Mouse (Mus musculus): ENCODE measurements around the gene Vps4a.
"Not testable (repeated sequence)": the region's sequence is repeated elsewhere in the genome, so short reads cannot be mapped to it uniquely, and the experiment has no call there.

The Vps4a gene

DNA sequence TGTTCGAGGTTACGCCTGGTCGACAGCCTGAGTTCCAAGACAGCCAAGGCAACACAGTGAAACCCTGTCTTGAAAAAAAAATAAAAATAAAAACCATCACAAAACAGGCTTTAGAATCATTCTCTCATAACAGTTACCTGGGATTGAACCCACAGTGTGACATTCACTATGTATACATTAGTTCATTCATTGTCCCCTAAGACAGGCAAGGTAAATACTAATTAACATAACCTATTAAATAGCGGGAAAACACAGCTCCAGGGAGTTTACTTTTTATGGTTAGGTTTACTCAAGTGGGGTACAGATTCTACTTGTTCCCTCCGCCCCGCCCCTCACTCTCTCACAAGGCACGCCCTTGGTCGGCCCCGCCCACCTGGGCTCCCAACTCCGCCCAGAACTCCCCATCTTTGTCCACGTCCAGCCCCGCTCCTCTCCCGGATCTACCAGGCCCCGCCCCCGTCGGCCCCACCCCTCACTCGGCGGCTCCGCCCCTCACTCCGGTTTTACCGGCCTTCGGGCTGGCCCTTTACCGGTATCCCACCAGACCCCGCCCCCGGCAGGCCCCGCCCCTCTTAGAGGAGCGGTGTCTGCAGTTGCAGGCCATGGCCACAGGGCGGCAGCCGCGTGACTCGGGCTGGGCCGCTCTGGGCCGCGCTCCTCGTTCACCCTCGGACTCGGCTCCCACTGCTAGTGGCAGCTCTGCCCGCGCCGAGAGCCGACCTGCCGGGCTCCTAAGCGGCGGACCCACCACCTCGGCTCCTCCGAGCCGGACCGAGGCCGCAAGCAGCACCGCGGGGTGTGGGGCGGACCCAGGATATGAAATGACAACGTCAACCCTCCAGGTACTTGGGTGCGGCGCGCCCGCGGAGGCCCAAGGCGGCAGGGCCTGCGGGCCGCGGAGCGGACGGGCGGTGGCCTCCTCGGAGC, at the start of gene Vps4a:
Gene Vps4a, plus strand, starts transcription at position 573 of the 927 bp plus-strand sequence.
- DNase-seq, result peak; percentile 98

DNA sequence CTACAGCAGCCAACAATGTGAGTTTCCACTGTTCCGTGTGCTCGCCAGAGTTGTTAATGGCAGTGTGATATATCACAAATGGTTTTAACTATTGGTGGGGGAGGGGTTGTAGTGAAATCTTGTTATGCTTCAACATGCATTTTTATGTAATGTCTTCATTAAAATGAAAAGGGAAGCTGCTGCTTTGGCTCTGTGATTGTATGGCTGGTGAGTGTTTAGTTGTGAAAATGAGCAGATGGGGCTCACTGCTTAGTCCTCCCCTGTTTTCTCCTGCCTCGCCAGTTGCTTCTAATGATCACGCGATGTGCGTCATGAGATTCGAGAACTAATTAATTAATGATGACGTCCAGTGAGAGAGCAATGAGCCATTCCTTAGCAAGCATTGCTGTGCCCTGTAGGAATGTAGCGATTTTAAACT, 45.6 kb upstream of the Vps4a start:
- DNase-seq, result no peak

DNA sequence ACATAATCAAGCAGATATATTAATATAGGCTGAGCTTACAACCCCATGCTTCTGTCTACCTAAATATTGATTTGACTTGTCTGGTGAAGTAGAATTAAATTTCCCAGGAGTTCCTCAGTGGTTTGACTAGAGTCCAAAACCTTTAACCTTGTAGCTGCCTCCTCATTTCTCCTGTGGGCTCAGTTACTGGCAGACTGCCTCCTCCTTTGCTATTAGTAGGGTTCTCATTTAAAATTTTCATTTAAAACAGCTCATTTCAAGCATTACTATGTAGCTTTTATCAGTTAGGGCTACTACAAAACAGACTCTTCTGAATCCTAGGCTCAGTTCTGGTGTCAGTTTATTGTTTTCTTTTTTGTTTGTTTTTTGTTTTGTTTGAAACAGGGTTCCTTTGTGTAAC, 45.1 kb upstream of the Vps4a start:
- no peak for DNase-seq

- no peak for DNase-seq
Observed at GRCm38 (mm10) chr8:106987557-106987956, 43.5 kb upstream of the Vps4a start.

GRCm38 (mm10) chr8:106991393-106991792, 39.6 kb upstream of the Vps4a start:
- no peak for DNase-seq

DNA sequence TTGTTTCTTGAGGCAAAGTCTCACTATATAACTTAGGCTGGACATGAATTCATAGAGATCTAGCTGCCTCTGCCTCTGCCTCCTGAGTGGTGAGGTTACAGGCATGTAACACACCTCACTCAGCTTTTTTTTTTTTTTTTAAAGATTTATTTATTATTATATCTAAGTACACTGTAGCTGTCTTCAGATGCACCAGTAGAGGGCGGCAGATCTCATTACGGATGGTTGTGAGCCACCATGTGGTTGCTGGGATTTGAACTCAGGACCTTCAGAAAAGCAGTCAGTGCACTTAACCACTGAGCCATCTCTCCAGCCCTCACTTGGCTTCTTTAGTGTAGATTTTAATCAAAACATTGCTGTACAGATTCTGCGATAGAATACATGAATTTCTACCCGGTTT, 34.7 kb upstream of the Vps4a start:
- DNase-seq, result peak; percentile 20

DNA sequence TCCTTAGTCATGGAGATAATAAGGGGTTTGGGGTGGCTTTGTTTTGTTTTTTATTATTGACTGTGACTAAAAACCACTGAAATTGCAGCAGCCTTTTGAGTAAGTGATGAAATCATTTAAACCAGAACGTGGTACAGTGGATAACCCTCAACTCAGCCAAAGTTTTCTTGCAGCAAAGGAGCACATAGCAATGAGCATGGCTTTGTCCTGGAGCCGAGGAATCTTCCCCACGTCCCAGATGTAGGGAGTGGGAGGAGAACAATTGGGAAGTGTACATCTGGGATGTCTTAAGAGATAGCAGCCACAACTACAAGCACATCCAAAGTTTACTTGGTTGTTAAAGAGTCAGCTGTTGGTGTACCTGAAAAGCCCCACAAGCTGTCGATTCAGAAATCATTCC, 33.6 kb upstream of the Vps4a start:
- DNase-seq, result no peak

DNA sequence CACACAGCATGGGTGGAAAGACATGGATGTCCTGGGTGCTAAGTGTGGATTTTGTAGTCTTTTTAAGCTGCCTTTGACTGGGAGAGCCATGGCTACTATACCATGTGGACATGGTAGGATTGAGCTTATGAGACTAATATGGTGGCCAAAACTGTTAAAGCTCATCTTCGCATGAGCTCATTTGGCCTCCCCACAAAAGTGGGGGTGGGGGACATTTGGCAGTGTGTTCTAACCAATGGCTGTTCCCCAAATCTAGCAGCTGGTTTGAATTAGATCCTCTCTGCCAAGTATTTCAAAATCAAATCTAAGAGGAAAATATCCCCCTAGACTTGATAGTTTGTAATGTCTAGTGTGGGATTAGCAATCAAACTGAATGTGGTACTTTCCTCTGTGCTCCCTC, 32.0 kb upstream of the Vps4a start:
- no peak for DNase-seq

GRCm38 (mm10) chr8:107002532-107002931, 28.5 kb upstream of the Vps4a start:
- peak; percentile 95 for DNase-seq

DNA sequence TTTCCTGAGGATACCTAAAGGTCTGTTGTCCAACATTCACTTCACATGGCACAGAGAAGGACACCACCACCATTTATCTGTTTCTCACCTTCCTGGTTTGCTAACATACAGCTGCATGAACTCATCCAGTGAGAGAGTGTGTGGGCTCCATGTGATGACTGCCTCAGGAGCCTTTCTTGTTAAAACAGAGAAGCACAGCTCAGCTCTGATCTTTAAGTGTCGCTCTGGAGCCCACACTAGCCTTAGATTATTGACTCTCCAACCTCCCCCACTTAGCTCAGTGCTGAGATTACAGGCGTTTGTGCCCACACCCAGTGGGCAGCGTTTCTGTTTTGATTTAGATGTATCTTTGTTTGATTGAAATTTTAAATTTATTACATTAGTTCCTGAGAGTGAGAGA, 23.2 kb upstream of the Vps4a start:
- no peak for DNase-seq

GRCm38 (mm10) chr8:107012666-107013065, 18.4 kb upstream of the Vps4a start:
- DNase-seq, result no peak

DNA sequence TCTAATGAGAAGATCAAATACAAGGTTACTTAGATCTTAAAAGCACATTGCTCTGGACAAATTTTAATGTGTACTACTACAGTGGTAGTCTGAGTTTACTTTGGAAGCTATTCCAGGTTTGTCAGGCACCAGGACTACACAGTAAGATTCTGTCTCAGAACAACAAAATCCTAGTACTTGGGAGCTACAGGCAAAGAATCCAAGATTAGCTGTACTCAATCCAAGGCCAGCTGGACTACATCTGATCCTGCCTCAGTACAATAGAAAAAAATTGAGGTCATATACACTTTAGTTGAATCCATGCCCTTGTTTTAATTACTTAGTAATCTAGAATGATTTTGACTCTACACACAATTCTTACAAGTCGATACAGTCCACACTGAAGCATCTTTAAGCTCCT, 16.1 kb upstream of the Vps4a start:
- DNase-seq, result no peak

GRCm38 (mm10) chr8:107023479-107023878, 7.5 kb upstream of the Vps4a start:
- no peak for DNase-seq

DNA sequence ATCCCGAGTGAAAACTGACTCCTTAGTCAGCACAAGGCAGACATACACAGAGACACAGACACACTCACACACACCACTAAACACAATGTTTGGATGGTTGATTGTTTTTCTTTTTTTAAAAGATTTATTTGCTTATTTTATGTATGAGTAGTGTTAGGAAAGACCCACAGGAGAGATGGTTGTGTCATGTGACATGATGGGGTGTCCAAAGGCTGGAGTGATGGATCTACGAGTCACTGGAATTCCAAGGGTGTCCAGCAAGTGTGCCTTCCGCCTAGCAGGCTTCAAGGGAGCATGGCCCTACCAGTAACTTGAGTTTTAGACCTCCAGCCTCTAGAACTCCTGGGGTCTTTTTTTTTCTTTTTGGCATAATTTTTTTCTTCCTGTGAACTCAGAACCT, 1.7 kb upstream of the Vps4a start:
- no peak for DNase-seq

- DNase-seq, result no peak
Observed at GRCm38 (mm10) chr8:107030058-107030457, 964 bp upstream of the Vps4a start.

- DNase-seq, result no peak
Observed at GRCm38 (mm10) chr8:107031577-107032090, 612 bp downstream of the Vps4a start.

DNA sequence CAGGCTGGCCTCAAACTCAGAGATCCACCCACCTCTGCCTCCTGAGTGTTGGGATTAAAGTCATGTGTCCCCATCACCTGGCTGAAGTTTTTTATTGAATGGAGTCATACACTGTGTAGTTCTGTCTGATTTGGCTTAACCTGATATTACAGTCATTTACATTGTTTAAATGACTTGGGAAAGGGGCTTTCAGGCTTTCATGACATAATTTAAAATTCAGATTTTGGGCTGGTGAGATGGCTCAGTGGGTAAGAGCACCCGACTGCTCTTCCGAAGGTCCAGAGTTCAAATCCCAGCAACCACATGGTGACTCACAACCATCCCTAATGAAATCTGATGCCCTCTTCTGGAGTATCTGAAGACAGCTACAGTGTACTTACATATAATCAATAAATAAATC, 2.6 kb downstream of the Vps4a start:
- DNase-seq, result not testable (repeated sequence)

DNA sequence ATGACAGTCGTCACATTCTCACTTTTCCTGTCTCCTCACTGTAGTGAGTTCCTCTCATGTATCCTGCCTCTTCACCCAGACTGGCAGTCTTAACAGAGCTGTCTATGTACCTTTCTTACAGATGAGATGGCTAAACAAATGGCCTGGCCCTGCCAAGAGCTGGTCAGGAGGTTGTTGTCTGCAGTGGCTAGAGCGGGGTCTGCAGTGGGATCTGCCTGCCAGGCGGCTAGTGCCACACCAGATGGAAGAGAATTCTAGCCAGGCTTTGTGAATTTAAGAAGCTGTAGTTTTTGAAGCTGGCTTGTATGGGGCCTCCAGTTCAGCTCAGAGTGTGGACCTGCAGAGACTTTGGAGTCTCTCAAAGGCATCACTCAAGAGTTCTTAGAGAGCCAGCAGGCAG, 4.6 kb downstream of the Vps4a start:
- DNase-seq, result no peak

DNA sequence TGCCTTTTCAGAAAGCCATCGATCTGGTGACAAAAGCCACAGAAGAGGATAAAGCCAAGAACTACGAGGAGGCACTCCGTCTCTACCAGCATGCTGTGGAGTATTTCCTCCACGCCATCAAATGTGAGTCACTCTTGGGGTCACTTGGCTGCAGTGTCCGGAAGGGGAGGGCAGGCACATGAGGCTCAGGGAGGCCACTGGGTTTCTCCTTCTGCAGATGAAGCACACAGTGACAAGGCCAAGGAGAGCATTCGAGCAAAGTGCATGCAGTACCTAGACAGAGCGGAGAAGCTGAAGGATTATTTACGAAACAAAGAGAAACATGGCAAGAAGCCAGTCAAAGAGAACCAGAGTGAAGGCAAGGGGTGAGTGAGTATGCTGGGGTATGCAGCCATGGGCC, 5.6 kb downstream of the Vps4a start:
- no peak for DNase-seq

DNA sequence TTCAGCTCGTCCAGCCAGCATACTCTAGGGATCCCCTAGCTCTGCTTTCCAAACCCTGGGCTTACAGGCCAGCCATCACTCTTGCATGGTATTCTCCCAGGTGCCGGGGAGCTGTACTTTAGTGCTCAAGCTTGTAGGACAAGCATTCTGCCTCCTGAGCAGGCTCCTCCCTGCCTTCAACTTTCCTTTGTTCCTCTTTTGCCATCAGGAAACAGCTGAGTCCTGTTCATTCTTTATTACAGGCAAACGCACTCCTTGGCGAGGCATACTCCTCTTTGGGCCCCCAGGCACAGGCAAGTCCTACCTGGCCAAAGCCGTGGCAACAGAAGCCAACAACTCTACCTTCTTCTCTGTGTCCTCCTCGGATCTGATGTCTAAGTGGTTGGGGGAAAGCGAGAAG, 9.6 kb downstream of the Vps4a start:
- DNase-seq, result no peak

DNA sequence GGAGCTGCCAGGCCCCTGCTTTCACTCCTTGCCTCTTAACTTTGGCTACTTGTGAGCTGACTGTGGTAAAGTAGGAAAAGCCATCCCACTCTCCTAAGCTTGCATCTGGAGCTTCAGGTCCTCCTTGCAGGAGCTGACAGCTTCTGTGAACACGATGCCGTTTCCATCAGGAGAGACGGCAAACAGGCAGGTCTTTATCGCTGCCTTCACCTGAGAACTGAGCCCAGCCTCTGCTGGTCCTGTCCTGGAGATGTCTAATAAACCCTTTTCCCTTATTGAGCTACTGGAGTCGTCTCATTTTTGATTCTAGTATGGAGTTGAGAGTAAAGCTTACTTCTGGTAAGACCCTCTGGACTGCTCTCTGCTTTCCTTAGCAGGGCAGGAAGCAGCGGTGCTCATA, 14.5 kb downstream of the Vps4a start:
- DNase-seq, result no peak

- no peak for DNase-seq
Observed at GRCm38 (mm10) chr8:107046976-107047375, 16.0 kb downstream of the Vps4a start.

DNA sequence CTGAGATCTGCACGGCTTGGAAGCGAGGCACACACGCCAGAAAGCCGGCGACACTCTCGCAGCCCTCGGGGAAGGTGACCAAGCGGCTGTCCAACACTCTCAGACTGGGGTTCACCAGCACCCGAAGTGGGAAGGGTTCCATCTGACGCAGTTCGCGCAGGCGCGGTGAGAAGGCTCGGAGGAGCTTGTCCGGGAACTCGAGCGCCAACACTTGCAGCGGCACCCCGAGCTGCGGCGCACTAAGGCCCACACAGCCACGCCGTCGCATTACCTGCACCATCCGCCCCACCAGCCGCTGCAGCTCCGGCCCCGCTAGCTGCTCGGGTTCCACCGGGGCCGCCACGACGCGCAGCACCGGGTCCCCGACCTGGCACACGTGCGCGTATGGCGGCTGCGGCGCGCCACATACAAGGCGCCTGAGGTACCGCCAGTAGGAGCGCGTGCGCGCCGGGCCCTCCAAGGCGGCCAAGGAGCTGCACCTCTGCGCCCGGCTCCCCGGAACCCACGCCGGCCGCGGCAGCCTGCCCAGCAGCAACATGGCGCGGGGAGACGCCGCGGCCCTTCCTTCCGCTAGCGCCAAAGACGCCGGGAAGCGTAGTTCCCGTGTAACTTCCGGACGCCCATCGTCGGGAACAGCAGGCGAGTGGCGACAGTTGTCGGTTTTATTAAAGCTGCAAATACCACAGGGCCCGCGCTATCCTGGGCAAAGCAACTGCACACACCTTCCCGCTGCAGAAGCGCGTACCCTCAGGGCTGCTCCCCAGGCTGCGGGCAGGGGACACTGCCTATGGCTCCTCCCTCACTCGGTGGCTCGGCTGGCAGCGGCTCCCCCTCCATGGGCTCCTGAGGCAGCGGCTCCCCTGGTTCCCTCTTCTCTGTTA, 17.3 kb downstream of the Vps4a start, which contains the start of gene Pdf:
Gene Pdf, minus strand, starts transcription at position 554 of the 881 bp plus-strand sequence.
- peak; percentile 86 for DNase-seq

DNA sequence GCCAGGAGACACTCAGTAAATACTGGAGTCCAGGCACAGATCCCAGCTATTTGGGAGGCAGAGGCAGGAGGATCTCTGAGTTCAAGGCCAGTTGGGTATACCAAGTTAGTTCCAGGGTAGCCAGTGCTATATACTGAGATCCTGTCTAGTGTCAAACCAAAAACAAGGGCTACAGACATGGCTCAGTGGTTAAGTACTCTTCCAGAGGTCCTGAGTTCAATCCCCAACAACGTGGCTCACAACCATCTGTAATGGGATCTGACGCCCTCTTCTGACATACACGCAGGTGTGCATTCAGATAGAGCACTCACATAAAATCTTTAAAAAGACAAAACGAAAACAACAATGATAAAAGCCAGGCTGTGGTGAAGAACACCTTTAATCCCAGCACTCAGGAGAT, 18.5 kb downstream of the Vps4a start:
- no peak for DNase-seq

Measured in thymus, postnatal 4 days (tissue).